In genomic region chr7:123199151-123199550, GRCm38 (mm10) we compare ENCODE assay signal across 25 mouse cellular contexts. TPM values are rescaled to one million over a fixed set of nuclear protein-coding genes. Genes with fewer than 3 reads are reported as not detected.
DNase-seq lines count a peak whose midpoint lies in the region; ATAC-seq and TF ChIP-seq lines count a peak whose summit lies in the region.
"Had no signal": no experiment of that assay in that cellular context is flagged by ENCODE, and none has a peak within 500 bp of the region (broad histone marks: within the 10 kb centered on the region; RNA-seq: fewer than 3 reads in every experiment).

No protein-coding gene starts in this region.

- TF ChIP-seq POLR2A in liver, adult 2 months (IDR thresholded peaks at IDR 0.05; ENCODE audit: extremely low read depth, insufficient read depth, low read length) = no peak

- no peaks in the 10 kb centered on the region for H3K36me3 ChIP-seq in liver, adult 2 months (ENCODE audit: control insufficient read depth, insufficient read depth, low read length)
- H3K36me3 ChIP-seq in intestine, embryonic 16.5 days (ENCODE audit: control insufficient read depth, insufficient read depth, low read length) = peaks cover 2% of the 10 kb centered on the region; the same call in 1 of the 2 replicates

- 52% methylated on average over 3 of the region's 3 CpGs for whole genome bisulfite sequencing in liver, adult 2 months
- 54% methylated on average over 3 of the region's 3 CpGs for WGBS in intestine, embryonic 16.5 days

- H3K9me3 ChIP-seq in intestine, embryonic 16.5 days (ENCODE audit: control insufficient read depth, low read length) = no peaks in the 10 kb centered on the region
- H3K9me3 ChIP-seq: embryonic facial prominence, embryonic 15.5 days; forebrain, embryonic 10.5 days; heart, embryonic 13.5 days; hindbrain, embryonic 15.5 days had no signal

- H3K27me3 ChIP-seq in liver, adult 2 months (ENCODE audit: control insufficient read depth, insufficient read depth, low read length) = no peaks in the 10 kb centered on the region
- no peaks in the 10 kb centered on the region for H3K27me3 ChIP-seq in intestine, embryonic 16.5 days (replicated peaks; ENCODE audit: control insufficient read depth, insufficient read depth, low read length)
- H3K27me3 ChIP-seq: embryonic facial prominence, embryonic 15.5 days; heart, embryonic 13.5 days; hindbrain, embryonic 15.5 days had no signal

- H3K4me2 ChIP-seq in intestine, embryonic 16.5 days (ENCODE audit: low read depth, low read length) = peak overlapping the region; percentile 1; the same call in 1 of the 2 replicates
- H3K4me2 ChIP-seq: embryonic facial prominence, embryonic 15.5 days; heart, embryonic 13.5 days; hindbrain, embryonic 15.5 days had no signal

- no peaks in the 10 kb centered on the region for H3K79me2 ChIP-seq in liver, adult 2 months (ENCODE audit: control insufficient read depth, insufficient read depth, low read length)

- no peak for TF ChIP-seq CTCF in liver, adult 2 months (IDR thresholded peaks at IDR 0.05; ENCODE audit: low read depth, low read length)

- peak overlapping the region; percentile 93 for H3K27ac ChIP-seq in liver, adult 2 months (replicated peaks; ENCODE audit: insufficient read depth, low read depth, low read length)
- peak overlapping the region; percentile 69 for H3K27ac ChIP-seq in intestine, embryonic 16.5 days (ENCODE audit: low read length)
- H3K27ac ChIP-seq: embryonic facial prominence, embryonic 15.5 days; forebrain, embryonic 10.5 days; heart, adult 2 months; heart, embryonic 13.5 days; hindbrain, embryonic 15.5 days had no signal

- H3K4me1 ChIP-seq in liver, adult 2 months (ENCODE audit: control insufficient read depth, insufficient read depth, low read length) = peaks cover 13% of the 10 kb centered on the region
- H3K4me1 ChIP-seq in intestine, embryonic 16.5 days (ENCODE audit: control insufficient read depth, insufficient read depth, low read length) = peaks cover 13% of the 10 kb centered on the region
- H3K4me1 ChIP-seq: embryonic facial prominence, embryonic 15.5 days; forebrain, embryonic 10.5 days; hindbrain, embryonic 15.5 days had no signal

- H3K9ac ChIP-seq in liver, adult 2 months (ENCODE audit: low read depth, low read length) = peak overlapping the region; percentile 13; the same call in 1 of the 2 replicates
- no peak overlapping the region for H3K9ac ChIP-seq in intestine, embryonic 16.5 days (ENCODE audit: low read depth, low read length)
- H3K9ac ChIP-seq: embryonic facial prominence, embryonic 15.5 days; heart, embryonic 13.5 days; hindbrain, embryonic 15.5 days had no signal

- peak; percentile 58 for DNase-seq in kidney, adult 9 months
- DNase-seq in kidney, postnatal 4 days = no peak
- DNase-seq in liver, adult 2 months (ENCODE audit: extremely low read depth, low read depth, low spot score) = peak; percentile 81
- DNase-seq in liver = no peak
- no peak for DNase-seq in B cell, adult 2 months
- DNase-seq in urinary bladder, adult 18-20 months (ENCODE audit: low spot score in 2 of 2) = no peak
- DNase-seq: adrenal gland, postnatal 10 days; cerebellum, adult 11 months; cerebellum, adult 8-10 months; cerebellum, postnatal 14 days; embryo, embryonic 11 days; gastrocnemius, postnatal 10 days; heart, adult 2 months; heart, postnatal 36 days had no signal

- peak; percentile 51 for ATAC-seq in intestine, embryonic 16.5 days
- ATAC-seq: CD4-positive, CD25-positive, alpha-beta regulatory T cell, adult 4 months; forebrain, embryonic 16.5 days had no signal

- no peak overlapping the region for H3K4me3 ChIP-seq in liver, adult 2 months (ENCODE audit: insufficient read depth, low read depth, low read length)
- H3K4me3 ChIP-seq in intestine, embryonic 16.5 days (ENCODE audit: low read length) = no peak overlapping the region
- H3K4me3 ChIP-seq: embryonic facial prominence, embryonic 15.5 days; erythroblast, embryonic 14.5 days; forebrain, embryonic 10.5 days; heart, adult 2 months; heart, embryonic 13.5 days; hindbrain, embryonic 15.5 days had no signal

RNA-seq across cellular contexts. Expression of gene Slc5a11, which starts 15.4 kb away (rescaled TPM):
- 0.27 and 2.3 TPM in 2 replicates for total RNA-seq in liver, adult 2 months (2014; rRNA removed)
- polyA plus RNA-seq in liver, adult 2 months (2012; rRNA removed) = 0.07 TPM in 1 of 2 replicates, not detected in the other
- polyA plus RNA-seq in intestine, embryonic 16.5 days (2015; fragmentation: Nextera tagmentation; extraction: Ambion mirVana) = 25.3 and 39.3 TPM in 2 replicates
- total RNA-seq: adrenal gland, postnatal 10 days; gastrocnemius, postnatal 10 days; gastrocnemius, postnatal 4 days; heart, adult 2 months; heart, postnatal 36 days; MEL had no signal
- polyA plus RNA-seq: embryonic facial prominence, embryonic 11.5 days; erythroblast, embryonic 14.5 days; forebrain, embryonic 10.5 days had no signal

Comparison
In these comparisons a context has a peak if more than half of its experiments do, and no peak if none do; other contexts are left out.
1. DNase-seq: peak in kidney, adult 9 months (single experiment) and liver, adult 2 months (single experiment); none in kidney, postnatal 4 days (0 of 2), liver (single experiment), B cell, adult 2 months (0 of 2) and urinary bladder, adult 18-20 months (0 of 2).
2. RNA of gene Slc5a11, which starts 15.4 kb away (polyA plus RNA-seq): 25.3 to 39.3 TPM in intestine, embryonic 16.5 days; 0.07 TPM in liver, adult 2 months; every median in the first group is over 10 times any median in the second.